Mouse (Mus musculus): ENCODE results near the gene Gm11032. TPM values are rescaled to one million over a fixed set of nuclear protein-coding genes. Genes with fewer than 3 reads are reported as not detected.
"Not testable (repeated sequence)": the region's sequence is repeated elsewhere in the genome, so short reads cannot be mapped to it uniquely, and the experiment has no call there.

The Gm11032 gene
- not detected in 2 replicates for polyA plus RNA-seq (2012; rRNA removed)

DNA sequence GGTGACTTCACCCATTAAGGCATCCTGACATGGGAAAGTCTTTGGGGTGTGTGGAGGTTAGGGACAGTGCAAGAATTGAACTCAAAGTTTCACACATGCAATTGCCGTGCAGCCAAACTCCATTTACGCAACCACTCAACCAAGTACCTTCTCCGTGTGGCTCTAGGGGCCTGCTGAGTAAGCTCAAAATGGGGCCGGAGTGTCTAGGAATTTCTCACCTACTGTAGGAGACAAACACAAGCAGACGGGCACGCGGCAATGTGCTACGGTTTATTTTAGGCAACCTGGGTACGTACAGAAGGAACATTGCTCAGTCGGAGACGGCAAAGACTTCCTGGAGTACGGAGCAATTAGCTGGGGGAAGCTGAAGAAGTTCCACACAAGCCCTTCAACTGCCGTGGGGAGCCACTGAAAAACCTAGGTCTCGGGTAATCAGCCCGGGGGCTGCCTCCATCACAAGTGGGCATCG, at the start of gene Gm11032:
TSS of gene Gm11032 (plus strand) at position 51 of the 469 bp plus-strand sequence.
- WGBS, result 89% methylated on average over 16 of the region's 16 CpGs
- no peak for TF ChIP-seq CTCF (IDR thresholded peaks at IDR 0.05; ENCODE audit: borderline replicate concordance, control insufficient read depth, extremely low read depth, insufficient read depth, low read length, poor library complexity)
- no peak for TF ChIP-seq POLR2A (IDR thresholded peaks at IDR 0.05; ENCODE audit: control insufficient read depth, extremely low read depth, insufficient read depth, low read length, poor library complexity)
- Histone ChIP-seq H3K4me3 (ENCODE audit: control insufficient read depth, insufficient read depth, low read length) (no peak within 1 kb of the TSS), H3K4me1 (replicated peaks; ENCODE audit: control insufficient read depth, insufficient read depth, low read length) (no peaks in the 10 kb centered on the region), H3K36me3 (ENCODE audit: control insufficient read depth, insufficient read depth, low read length) (no peaks in the 10 kb centered on the region), H3K27me3 (ENCODE audit: control insufficient read depth, insufficient read depth, low read length) (no peaks in the 10 kb centered on the region), H3K27ac (ENCODE audit: control insufficient read depth, insufficient read depth, low read length) (no peak within 1 kb of the TSS)
- no peak for DNase-seq

DNA sequence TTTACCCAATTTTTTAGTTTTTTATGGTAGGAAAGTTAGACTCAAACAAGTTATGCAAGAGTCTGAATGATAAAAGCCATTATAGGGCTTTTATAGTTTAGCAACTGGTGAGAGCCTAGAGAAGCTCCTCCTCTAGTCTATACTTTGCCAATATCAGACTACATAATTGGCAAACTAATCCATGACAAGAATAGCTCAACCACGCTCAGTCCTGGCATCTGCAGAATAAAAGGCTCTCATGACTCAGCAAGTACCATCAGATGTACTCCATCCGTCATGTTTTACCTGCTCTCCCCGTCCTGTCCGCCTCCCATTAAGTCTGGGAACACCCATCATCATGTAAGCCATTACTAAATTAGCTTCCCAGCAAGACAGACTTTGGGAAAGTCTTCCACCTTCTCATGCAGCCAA, 48.4 kb upstream of the Gm11032 start:
- no peak for TF ChIP-seq POLR2A (IDR thresholded peaks at IDR 0.05; ENCODE audit: control insufficient read depth, extremely low read depth, insufficient read depth, low read length, poor library complexity)
- 92% methylated on average over 4 of the region's 4 CpGs for WGBS
- DNase-seq, result no peak
- Histone ChIP-seq H3K4me3 (ENCODE audit: control insufficient read depth, insufficient read depth, low read length) (no peak overlapping the region), H3K27ac (ENCODE audit: control insufficient read depth, insufficient read depth, low read length) (no peak overlapping the region), H3K4me1 (replicated peaks; ENCODE audit: control insufficient read depth, insufficient read depth, low read length) (no peaks in the 10 kb centered on the region), H3K36me3 (ENCODE audit: control insufficient read depth, insufficient read depth, low read length) (no peaks in the 10 kb centered on the region), H3K27me3 (ENCODE audit: control insufficient read depth, insufficient read depth, low read length) (no peaks in the 10 kb centered on the region)

GRCm38 (mm10) chr11:4576090-4576732, 43.7 kb upstream of the Gm11032 start:
- DNase-seq; H3K27me3 ChIP-seq (ENCODE audit: control insufficient read depth, insufficient read depth, low read length); H3K4me3 ChIP-seq (ENCODE audit: control insufficient read depth, insufficient read depth, low read length); H3K27ac ChIP-seq (ENCODE audit: control insufficient read depth, insufficient read depth, low read length); H3K4me1 ChIP-seq (replicated peaks; ENCODE audit: control insufficient read depth, insufficient read depth, low read length); H3K36me3 ChIP-seq (ENCODE audit: control insufficient read depth, insufficient read depth, low read length): not testable (repeated sequence)
- 95% methylated on average over 2 of the region's 2 CpGs for WGBS

DNA sequence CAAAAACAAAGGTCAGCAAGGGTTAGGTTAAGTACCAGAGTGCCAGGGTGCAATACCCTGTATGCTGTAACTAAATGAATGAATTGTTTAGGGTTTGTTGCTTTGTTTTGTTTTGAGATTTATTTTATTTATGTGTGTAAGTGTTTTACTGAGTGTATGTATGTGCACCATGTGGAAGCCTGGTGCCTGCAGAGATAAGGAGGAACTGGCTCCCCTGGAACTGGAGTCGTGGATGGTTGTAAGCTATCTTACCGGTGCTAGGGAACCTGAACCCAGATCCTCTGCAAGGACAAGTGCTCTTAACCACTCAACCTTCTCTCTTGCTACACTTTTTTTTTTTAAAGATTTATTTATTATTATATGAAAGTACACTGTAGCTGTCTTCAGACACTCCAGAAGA, 42.8 kb upstream of the Gm11032 start:
- Histone ChIP-seq H3K4me3 (ENCODE audit: control insufficient read depth, insufficient read depth, low read length) (no peak overlapping the region), H3K36me3 (ENCODE audit: control insufficient read depth, insufficient read depth, low read length) (no peaks in the 10 kb centered on the region), H3K4me1 (replicated peaks; ENCODE audit: control insufficient read depth, insufficient read depth, low read length) (no peaks in the 10 kb centered on the region), H3K27ac (ENCODE audit: control insufficient read depth, insufficient read depth, low read length) (no peak overlapping the region), H3K27me3 (ENCODE audit: control insufficient read depth, insufficient read depth, low read length) (no peaks in the 10 kb centered on the region)
- no peak for DNase-seq
- TF ChIP-seq POLR2A (IDR thresholded peaks at IDR 0.05; ENCODE audit: control insufficient read depth, extremely low read depth, insufficient read depth, low read length, poor library complexity) (no peak), CTCF (IDR thresholded peaks at IDR 0.05; ENCODE audit: borderline replicate concordance, control insufficient read depth, extremely low read depth, insufficient read depth, low read length, poor library complexity) (no peak)
- 91% methylated on average over 2 of the region's 2 CpGs for WGBS

- Histone ChIP-seq H3K27ac (ENCODE audit: control insufficient read depth, insufficient read depth, low read length) (no peak overlapping the region), H3K4me3 (ENCODE audit: control insufficient read depth, insufficient read depth, low read length) (no peak overlapping the region), H3K27me3 (ENCODE audit: control insufficient read depth, insufficient read depth, low read length) (no peaks in the 10 kb centered on the region), H3K36me3 (ENCODE audit: control insufficient read depth, insufficient read depth, low read length) (no peaks in the 10 kb centered on the region), H3K4me1 (replicated peaks; ENCODE audit: control insufficient read depth, insufficient read depth, low read length) (no peaks in the 10 kb centered on the region)
- no peak for DNase-seq
- 93% methylated on average over 2 of the region's 2 CpGs for WGBS
- no peak for TF ChIP-seq CTCF (IDR thresholded peaks at IDR 0.05; ENCODE audit: borderline replicate concordance, control insufficient read depth, extremely low read depth, insufficient read depth, low read length, poor library complexity)
- TF ChIP-seq POLR2A (IDR thresholded peaks at IDR 0.05; ENCODE audit: control insufficient read depth, extremely low read depth, insufficient read depth, low read length, poor library complexity), result no peak
Observed at GRCm38 (mm10) chr11:4578682-4579081, 41.2 kb upstream of the Gm11032 start.

- 0 out of 2 replicates have a peak, but pooled peaks cover 4% of the 10 kb centered on the region for H3K4me1 ChIP-seq (replicated peaks; ENCODE audit: control insufficient read depth, insufficient read depth, low read length)
- H3K4me3 ChIP-seq (ENCODE audit: control insufficient read depth, insufficient read depth, low read length), result no peak overlapping the region
- H3K36me3 ChIP-seq (ENCODE audit: control insufficient read depth, insufficient read depth, low read length), result 0 out of 2 replicates have a peak, but pooled peaks cover 4% of the 10 kb centered on the region
- 66% methylated on average over 4 of the region's 4 CpGs for WGBS
- H3K27me3 ChIP-seq (ENCODE audit: control insufficient read depth, insufficient read depth, low read length), result no peaks in the 10 kb centered on the region
- no peak for DNase-seq
- no peak overlapping the region for H3K27ac ChIP-seq (ENCODE audit: control insufficient read depth, insufficient read depth, low read length)
- TF ChIP-seq CTCF (IDR thresholded peaks at IDR 0.05; ENCODE audit: borderline replicate concordance, control insufficient read depth, extremely low read depth, insufficient read depth, low read length, poor library complexity), result no peak
- TF ChIP-seq POLR2A (IDR thresholded peaks at IDR 0.05; ENCODE audit: control insufficient read depth, extremely low read depth, insufficient read depth, low read length, poor library complexity), result no peak
Observed at GRCm38 (mm10) chr11:4591811-4592210, 28.1 kb upstream of the Gm11032 start.

DNA sequence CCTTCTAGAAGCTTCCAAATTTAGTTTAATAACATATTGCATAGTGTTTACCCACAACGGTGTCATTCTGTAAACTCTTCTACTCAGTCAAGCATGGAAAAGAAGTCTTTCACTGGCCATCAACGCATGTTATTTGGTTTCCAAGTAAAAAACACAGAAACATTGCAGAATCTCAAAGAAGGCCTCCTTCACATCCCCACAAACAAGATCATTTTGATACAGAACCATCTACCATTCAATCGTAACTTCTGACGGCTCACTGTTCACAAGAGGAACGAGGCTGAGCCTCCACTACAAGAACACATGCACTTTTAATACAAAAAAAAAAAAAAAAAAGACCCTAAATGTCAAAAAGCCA, 26.4 kb upstream of the Gm11032 start:
- TF ChIP-seq CTCF (IDR thresholded peaks at IDR 0.05; ENCODE audit: borderline replicate concordance, control insufficient read depth, extremely low read depth, insufficient read depth, low read length, poor library complexity) (no peak), POLR2A (IDR thresholded peaks at IDR 0.05; ENCODE audit: control insufficient read depth, extremely low read depth, insufficient read depth, low read length, poor library complexity) (no peak)
- WGBS, result 3% methylated on average over 5 of the region's 5 CpGs
- Histone ChIP-seq H3K4me3 (ENCODE audit: control insufficient read depth, insufficient read depth, low read length) (no peak overlapping the region), H3K27ac (ENCODE audit: control insufficient read depth, insufficient read depth, low read length) (no peak overlapping the region), H3K27me3 (ENCODE audit: control insufficient read depth, insufficient read depth, low read length) (no peaks in the 10 kb centered on the region), H3K36me3 (ENCODE audit: control insufficient read depth, insufficient read depth, low read length) (no peaks in the 10 kb centered on the region), H3K4me1 (replicated peaks; ENCODE audit: control insufficient read depth, insufficient read depth, low read length) (0 out of 2 replicates have a peak, but pooled peaks cover 4% of the 10 kb centered on the region)
- no peak for DNase-seq
